Mouse (Mus musculus): Measurements from ENCODE around the gene Tmtc2.

DNA sequence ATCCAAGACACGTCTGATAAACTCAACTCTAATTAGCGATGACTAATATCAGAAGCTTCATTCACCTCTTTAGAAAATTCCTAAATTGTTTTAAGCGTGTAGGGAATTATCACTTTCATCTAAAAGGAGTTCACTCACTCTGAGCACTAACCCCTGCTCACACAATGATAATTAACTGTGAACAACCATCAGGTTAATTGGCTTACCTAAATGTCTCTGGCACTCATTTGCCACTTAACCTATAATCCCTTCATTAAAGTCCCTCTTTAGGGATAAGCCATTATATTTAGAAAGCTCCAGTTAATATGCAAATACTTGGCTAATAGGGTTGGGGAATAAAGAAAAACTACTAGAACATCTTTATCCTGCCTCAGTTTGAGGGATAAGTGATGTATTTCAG is 151.1 kb downstream of the Tmtc2 start:
- TF ChIP-seq FLI1 (IDR thresholded peaks at IDR 0.05; ENCODE audit: low read length): no peak
- TF ChIP-seq GATA1 (IDR thresholded peaks at IDR 0.05; ENCODE audit: borderline replicate concordance, low read length): no peak

All from megakaryocyte, embryonic 14.5 days (primary cell).